Mouse (Mus musculus) cerebellum, postnatal 14 days (tissue): Measurements from ENCODE around the gene 6430628N08Rik.

Source experiments
- DNase-seq, 2 experiments: peaks; one replicate each; pipeline ENCODE4 v3.0.0; 2021; ENCODE audit warnings: mixed read lengths in 2 of 2

The 6430628N08Rik gene

DNA sequence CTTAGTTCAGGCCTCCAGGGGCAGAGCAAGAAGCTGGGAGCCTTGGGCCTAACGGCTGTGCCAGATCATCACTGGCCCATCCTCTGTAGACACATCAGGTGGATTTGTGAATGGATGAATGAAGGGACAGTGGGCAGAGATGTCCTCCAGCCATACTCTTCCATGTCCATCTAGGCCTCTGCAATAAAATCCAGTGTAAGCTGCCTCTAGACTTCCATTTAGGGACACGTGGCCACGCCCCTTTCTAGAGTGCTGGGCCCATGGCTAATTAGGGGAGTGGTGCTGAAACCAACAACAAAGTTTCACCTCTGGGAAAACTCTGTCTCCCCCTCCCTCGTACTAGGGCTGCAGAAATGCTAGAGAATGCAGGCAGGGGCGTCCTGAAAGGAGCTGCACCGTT lies 399 bp upstream of the 6430628N08Rik start:
- DNase-seq = no peak

DNA sequence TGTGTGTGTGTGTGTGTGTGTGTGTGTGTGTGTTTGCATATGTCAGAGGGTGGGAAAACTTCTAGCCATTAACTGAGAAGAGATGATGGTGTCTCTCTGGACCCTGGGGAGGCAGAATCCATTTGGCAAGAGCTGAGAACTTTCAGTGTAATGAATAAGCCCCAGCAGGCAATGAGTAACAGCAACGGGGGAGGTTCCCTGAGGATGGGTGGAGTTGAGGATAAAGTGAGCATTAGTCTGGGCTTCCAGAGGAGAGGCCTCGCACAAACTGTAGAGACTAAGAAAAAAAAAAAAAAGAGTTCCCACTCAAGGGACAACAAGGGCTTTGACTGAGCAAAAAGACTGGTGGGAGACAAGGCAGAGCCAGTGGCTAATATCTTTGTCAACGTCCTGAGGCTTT lies 3.8 kb downstream of the 6430628N08Rik start:
- no peak for DNase-seq

DNA sequence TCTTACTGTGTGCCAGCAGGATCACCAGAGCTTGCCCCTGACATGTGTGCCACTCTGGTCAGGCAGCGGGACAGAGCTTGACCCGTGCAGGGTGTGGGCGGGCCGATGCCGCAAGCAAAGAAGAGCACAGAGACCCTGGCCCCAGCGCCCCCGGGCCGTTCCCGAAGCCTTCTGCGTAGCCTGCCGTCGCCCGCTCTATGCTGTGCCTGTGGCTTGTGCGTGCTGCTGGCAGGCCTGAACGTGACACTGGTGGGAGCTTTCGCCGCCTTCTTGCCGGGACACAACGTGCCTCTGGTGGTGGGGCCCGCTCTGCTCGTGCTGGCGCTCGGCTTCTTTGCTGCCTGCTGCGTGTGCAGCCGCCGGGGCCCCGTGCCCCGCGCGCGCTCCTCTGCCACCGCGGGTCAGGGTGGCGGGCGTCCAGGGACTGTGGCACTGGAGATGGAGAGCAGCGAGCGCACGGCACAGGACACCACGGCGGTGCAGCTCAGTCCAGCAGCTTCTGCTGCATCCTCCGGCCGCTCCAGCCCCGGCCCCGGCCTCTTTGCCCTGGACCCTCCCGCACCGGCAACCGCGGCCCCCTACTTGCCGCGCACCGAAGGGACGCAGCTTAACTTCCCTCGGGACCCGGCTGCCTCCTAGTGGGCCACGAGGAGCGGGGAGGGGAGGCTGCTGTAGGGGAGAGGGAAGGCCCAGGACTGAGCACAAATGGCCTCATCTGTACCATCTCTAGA lies 7.6 kb downstream of the 6430628N08Rik start:
- DNase-seq = peak; percentile 36 to 53

DNA sequence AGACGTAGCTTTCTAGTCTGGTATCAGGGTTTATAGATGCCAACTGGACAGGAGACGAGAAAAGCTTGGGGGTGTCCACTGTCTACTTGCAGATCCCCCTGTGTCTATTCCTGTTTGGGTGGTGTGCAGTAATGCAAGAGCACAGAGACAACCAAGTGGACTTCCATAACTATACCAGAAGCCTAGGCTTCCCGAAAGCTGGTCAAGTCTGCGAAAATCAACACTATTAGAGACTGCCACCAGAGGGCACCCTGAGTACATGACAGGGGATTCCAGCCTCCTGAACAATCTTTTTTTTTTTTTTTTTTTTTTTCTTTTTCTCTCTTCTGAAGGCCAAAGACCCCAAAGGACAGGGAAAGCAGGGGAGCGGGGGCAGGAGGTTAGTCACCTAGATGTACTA lies 12.4 kb downstream of the 6430628N08Rik start:
- DNase-seq = peak; percentile 92 to 95

DNA sequence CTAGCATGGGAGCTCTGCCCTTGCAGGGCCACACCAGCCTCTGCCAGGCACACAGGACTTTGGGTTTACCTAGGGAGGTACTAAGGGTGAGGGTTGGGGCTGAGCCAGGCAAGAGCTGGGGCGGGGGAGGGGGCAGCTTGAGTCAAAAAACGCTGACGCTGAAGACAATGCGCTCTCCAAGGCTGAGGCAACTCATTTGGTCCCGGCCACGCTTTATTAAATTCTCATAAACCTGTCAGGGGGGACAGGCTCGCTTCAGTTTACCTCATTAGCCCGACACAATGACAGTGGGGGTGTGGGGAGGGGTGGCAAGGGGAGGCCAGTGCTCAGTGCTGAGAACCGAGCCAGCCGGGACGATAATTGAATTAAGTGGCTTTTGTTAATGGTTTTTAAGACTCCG lies 13.9 kb downstream of the 6430628N08Rik start:
- DNase-seq = no peak

DNA sequence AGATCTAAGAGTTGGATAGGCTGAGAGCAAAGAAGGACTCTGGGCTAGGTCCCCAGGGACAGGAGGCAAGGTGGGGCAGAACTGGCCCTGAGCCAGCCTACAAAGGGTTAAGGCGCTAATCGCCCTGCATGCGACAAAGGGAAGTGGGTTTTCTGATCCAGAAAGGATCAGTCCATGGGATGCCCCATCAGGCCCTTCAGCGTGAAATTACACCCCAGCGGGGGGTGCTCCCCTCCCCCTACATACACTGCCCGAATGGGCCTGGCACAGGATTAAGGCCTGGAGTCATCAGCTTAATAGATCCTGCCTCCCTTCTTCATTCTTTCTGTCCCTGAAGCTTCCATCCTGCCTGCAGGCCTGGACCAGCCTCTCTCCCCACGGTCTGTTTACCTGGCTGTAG lies 15.2 kb downstream of the 6430628N08Rik start:
- DNase-seq = peak; percentile 54 to 74

DNA sequence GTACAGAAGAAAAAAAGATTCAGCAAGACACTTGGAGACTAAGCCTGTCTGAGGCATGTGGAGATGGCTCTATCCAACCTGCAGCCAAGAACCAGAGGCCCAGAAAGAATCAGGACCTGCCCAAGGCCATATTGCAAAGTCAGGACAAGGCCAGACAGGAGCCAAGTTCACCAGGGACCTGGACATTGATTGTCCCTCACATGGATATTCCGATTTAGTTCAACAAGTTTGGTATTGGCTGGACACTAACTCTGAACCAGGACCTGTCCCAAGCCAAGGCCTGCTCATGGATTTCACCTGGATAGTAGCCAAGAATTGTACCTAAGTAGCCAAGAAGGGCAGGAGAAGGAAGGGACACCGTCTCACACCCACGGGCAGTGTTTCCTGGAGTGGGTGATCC lies 16.3 kb downstream of the 6430628N08Rik start:
- DNase-seq = no peak

DNA sequence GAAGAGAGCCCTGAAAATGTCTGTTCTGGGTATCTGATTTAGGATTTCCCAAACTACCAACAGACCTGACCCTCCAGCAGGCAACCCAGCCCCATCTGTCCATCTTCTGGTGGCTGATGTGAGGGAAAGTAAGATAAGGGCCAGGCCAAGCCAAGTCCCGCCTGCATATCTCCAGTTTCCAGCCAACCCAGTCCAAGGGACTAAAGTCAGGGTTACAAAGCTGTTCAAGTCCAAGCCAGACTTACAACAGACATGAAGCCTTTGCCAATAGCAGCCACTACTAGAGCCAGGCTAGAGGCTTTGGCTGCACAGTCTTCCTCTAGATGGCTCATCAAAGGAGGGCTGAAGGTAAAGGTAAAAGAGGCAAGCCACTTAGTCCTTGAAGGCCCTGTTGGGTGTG lies 17.5 kb downstream of the 6430628N08Rik start:
- no peak for DNase-seq

DNA sequence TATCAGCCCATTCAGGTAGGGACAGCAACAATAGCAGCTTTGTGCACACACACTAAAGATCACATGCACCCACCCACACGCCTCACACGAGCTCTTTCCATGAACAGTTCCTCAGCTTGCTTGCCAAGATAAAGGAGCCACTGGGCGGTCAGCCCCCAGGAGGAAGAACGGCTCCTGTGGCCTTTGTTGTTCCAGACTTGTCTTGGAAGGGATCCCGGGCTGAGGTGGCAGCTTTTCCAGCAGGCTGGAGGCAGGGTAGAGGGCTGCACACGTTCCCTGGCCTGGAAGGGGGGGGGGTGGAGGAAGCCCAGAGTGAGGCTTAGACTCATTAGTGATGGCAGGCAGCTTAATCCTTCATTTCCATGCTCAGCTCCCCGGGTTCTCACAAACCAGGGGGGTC lies 18.2 kb downstream of the 6430628N08Rik start:
- peak in 1 of 2 experiments; percentile 46 for DNase-seq

DNA sequence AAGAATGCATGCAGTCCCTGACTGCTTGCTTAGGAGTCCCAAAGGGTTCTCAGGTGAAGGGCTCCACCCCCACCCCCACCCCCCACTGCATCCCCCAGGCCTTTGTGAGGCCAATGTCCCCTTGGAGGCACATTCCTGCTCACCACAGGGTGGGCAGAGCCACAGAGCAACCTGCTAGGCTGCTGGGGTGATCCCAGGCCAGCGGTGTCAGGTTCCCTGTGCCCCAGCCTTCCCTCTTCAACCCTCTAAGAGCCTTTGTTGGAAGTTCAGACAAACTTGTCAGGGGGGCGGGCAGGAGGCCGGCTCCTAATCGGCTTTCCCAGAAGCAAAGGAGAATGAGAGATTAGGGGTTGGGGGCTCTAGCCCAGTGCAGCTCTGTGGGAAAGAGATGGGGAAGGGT lies 21.1 kb downstream of the 6430628N08Rik start:
- no peak for DNase-seq

DNA sequence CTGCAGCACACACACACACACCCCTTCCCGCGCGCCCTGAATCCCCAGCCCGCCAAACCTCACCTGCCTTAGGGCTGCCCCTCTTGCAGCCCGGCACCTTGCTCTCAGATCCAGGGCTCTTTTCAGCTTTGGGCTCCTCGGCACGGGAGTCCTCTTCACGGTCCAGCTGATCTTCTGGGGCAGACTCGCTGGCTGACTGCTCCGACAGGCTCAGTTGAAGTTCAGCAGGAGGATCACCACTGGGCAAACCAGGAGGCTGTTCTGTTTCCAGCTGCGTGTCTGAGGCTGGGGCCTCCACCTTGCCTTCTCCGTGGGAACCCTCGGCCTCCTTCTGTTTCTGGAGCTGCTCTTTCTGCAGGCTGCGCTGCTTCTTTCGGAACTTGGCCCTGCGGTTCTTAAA lies 29.4 kb downstream of the 6430628N08Rik start:
- no peak for DNase-seq

DNA sequence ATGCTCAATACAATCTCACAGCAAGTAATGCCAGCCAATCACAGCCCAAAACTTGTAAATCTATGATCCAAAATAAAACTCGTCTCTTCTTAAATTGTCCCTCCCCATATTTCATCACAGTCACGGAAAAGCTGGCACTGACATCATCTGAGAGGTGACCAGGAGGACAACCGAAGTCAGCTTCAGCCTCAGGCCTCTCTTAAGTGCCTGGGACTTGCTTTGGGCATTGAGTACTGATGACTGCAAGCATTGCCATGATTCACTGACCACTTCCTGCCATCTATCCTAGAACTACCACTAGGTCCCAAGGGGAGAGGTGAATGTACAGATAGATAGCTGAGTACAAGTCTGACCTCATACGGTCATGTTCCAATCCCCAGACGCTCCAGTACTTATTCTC lies 32.2 kb downstream of the 6430628N08Rik start:
- DNase-seq = no peak

DNA sequence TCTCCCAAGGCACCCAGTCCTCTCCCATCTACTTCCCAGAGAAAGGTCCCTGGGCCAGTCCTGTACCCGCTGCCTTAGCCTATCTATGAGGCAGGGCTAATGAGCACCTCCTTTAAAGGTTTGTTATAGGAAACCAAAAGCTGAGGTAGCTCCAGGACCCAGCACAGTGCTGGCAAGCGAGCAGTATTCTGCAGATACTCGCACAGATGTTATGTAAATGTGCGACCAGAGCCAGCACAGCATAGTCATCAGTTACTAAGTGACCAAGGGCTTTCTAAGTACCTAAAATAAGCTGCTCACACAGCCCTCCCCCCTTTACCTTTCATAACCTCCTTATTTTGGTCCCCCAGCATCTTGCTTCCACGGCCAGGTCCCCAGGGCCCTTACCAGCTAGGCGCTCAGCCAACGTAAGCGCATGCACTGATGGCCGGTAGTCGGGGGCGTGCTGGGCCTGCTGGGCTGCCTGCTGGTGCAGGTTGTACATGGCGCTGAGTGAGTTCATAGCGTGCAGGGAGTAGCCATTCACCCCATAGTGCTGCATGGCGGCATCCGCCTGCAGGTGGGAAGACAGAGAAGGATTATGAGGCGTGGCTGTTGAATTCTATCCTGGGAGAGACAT lies 32.9 kb downstream of the 6430628N08Rik start:
- peak; percentile 41 to 43 for DNase-seq

DNA sequence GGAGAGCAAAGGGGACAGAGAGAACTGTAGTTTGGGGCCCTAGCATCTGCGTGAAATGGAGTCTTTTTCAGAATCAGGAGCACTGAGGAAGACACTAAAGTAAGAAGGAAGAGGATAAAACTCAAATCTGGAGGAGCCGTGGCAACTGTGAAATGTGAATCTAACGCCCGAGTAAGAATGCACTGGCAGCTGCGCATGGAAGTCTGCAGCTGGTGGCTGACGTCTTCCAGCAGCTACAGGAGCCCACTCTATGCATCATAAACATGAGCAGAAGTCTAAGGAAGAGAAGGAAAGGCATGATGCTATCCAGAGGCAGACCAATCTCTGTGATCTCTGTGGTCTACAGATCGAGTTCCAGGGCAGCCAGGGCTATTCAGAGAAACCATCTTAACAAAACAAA lies 37.2 kb downstream of the 6430628N08Rik start:
- no peak for DNase-seq

DNA sequence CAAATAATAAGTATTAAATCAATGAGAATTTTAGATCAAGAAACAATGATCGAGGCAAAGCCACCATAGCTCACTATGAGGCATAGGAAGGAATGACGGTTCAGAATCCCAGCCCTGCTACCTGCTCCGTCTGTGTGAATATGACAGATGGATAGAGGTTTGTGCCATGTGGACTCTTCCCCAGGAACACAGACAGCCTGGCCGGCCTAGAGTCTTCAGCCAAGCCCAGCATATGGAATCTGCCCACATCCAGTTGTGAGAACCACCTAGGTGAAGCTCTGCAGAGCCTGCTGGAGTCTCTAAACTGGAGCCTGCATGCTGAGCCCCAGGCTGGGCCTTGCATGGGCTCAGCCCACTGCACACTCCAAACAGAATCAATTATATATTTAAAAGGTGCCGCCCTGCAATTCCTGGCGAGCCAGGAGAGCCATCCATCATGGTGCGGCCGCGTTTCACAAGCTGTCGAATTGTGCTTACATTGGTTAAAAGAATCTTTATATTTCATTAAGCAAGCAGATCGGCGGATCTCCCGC lies 41.2 kb downstream of the 6430628N08Rik start:
- peak; percentile 38 to 66 for DNase-seq

DNA sequence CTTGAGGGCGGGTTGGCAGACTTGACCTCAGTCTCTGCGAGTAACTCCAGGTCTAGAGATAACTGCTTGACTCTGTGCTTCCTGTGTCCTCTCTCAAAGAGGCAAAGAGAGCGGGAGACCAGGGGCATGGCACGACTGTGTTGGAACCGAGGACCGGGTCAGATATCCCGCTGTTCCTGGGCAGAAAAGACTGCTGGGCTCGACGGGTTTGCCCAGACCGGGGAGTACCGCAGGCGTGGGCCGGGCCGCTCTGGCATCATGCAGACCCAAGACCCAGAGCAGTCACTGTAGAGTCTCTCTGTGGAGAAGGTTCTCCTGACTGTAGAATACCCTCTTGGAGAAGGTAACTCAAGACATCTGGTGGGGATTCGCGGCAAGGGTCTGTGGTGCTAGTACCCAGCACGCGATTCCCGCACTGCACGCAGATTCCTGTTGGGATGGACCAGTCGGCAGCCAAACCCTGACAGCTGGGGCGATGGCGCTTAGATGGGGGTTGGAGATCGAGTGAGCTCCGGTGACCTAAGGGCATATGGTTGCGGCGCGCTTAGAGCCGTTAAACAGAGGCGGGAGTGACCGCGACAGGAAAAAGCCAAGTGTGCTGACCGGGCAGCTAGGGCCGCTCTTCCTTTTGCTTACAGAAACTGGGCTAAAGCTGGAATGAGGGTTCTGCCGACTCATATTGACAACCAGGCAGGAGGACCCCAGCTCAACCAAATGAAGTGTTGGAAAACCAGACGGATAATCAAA lies 45.5 kb downstream of the 6430628N08Rik start:
- DNase-seq = peak; percentile 17 to 25

DNA sequence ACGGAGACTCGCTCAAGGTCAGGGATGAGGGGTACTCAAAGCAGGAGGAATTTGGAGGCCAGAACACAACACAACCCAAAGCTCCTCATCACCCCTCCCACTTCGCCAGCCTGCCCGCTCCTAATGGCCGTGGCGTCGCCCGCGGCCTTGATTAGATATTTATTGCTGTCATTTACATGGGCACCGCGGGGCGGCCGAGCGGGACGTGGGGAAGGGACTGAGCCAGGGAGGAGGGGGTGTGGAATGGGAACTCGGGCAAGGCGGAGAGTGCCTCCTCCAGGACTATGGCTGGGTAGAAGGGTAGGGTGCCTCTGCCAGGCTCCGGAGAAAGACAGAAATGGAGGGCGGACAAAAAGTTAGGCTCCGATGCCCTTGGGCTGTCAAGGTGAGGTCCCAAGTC lies 46.2 kb downstream of the 6430628N08Rik start:
- peak in 1 of 2 experiments; percentile 23 for DNase-seq

DNA sequence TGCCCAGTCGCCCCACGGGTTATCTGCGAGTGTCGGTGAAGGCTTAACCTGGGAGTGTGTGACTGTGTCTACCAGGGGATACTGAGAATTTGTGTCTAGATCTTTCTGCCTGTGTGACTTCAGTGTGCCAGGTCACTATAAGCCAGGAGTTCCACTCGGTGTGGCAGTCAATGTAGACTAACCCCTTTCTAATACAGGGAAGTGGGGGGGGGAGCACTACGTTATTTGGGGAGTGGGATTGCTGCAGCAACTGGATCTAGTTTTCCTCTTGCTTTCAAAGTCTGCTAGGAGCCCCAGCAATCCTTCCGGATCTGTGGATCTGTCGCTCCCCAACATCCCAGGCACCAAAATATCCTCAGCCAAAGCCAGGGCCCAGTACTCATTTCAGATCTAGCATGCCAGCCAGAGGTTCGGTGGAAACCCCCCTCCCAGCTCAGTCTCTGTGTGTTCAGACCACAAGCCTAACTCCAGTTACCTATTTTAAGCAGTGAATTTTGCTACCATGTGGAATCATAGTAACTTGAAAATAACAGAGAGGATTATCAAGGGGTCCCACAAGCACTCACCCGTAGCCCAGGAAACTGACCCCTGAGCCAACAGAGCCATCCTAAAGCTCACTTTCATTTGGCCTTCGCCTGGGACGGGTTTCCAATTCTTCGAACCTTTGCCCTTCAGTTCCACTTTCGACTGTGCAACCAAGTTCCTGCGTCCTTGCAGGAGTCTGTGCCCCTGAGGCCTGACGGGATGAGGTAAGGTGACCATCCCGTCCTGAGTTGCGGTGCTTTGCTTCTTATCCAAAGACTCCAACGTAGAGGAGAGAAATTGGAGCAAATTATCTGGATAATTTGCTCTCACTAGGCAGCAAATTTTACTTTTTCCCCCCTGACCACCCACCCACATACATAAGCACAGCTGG lies 46.9 kb downstream of the 6430628N08Rik start:
- no peak for DNase-seq

DNA sequence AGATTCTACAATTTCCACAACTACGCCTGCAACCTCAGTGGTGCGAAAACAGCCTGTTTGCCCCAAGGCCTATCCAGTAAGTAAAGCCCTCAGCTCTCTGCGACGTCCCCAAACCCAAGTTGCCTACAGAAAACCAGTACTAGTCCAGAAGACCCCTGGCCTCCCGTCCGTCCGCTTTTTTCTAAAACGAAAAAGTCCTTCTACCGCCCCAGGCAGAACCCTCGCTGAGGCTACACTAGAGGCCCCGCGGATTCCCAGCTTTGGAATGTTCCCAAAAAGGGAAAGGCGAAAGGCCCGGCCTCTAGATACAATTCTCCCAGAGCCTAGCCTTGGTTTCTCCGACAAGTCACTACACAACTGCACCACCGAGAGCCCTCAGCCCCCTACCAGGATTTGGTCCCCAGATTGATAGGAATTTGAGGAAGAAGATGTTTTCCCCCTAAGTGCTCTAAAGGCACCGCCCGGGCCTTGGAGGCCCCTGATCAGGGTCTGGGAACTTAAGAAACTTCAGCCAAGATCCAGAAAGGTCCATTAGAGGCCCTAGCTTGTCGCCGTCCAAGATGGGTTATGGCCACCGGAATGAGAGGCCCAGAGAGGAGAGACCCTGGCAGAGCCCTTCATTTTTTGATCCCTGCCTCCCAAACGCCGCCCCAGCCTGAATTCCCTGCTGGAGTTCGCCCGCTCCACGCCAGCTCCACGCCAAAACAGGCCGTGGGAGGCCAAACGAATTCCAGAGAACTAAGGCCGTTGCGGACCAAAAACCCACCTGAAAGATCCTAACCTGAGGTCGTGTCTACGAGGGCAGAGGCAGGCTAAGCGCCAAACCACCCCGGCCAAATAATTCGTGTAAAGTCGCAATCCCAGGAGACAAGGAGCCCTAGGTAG lies 48.1 kb downstream of the 6430628N08Rik start:
- DNase-seq = peak; percentile 50 to 71

DNA sequence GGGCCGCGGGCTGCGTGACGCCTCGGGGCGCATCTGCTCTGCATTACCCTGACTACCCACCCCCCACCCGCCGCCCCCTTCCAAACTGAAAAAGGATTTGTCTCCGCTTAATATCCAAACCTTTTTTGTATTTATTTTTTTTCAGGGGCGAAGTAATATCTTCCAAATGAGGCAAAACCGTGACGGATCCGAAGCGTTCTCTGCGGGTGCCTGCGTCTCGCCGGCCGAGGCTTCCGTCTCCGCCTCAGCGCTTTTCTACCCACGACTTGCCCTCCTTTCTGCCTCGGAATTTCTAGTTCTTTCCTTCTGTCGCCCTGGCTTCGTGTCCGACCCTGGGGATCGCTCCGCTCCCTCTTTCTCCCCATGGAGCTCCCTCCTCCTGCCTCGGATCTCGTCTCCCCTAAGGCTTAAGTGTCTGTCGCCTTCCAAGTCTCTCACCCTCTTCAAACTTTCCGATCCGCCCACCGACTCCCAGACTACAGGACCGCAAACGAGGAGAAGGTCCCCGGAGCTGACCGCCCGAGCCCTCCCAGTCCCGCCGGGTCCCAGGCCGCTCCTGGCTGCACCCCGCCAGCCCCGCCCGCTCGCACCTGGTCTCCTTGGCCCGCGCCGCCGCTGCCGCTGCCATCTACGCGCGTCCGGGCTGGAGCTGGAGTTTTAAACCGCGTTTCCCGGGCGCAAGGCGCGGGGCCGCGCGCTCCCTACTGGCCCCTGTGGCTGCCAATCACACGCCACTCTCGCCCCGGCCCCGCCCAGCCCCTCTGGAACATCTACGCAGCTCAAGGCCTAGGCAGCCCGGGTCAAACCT lies 49.0 kb downstream of the 6430628N08Rik start, which contains the start of gene Dmbx1:
Dmbx1 (minus strand) TSS at position 632 of the 808 bp plus-strand sequence.
- DNase-seq = peak; percentile 53 to 59
